Mouse (Mus musculus): Measurements from ENCODE around the gene Pdpk1.
"Not testable (repeated sequence)": the region's sequence is repeated elsewhere in the genome, so short reads cannot be mapped to it uniquely, and the experiment has no call there.

The Pdpk1 gene

GRCm38 (mm10) chr17:24113031-24113430 is 37.7 kb downstream of the Pdpk1 start:
- DNase-seq (ENCODE audit: low read depth): no peak

- DNase-seq (ENCODE audit: low read depth): no peak
Measured at GRCm38 (mm10) chr17:24111256-24111655, 39.5 kb downstream of the Pdpk1 start.

GRCm38 (mm10) chr17:24108896-24109295 is 41.8 kb downstream of the Pdpk1 start:
- no peak for DNase-seq (ENCODE audit: low read depth)

GRCm38 (mm10) chr17:24105111-24105510 is 45.6 kb downstream of the Pdpk1 start:
- no peak for DNase-seq (ENCODE audit: low read depth)

- no peak for DNase-seq (ENCODE audit: low read depth)
Measured at GRCm38 (mm10) chr17:24098354-24098753, 52.4 kb downstream of the Pdpk1 start.

- no peak for DNase-seq (ENCODE audit: low read depth)
Measured at GRCm38 (mm10) chr17:24090575-24090974, 60.1 kb downstream of the Pdpk1 start.

GRCm38 (mm10) chr17:24086399-24086798 is 64.3 kb downstream of the Pdpk1 start:
- DNase-seq (ENCODE audit: low read depth): not testable (repeated sequence)

GRCm38 (mm10) chr17:24084593-24084992 is 66.1 kb downstream of the Pdpk1 start:
- peak; percentile 23 for DNase-seq (ENCODE audit: low read depth)

GRCm38 (mm10) chr17:24077101-24077500 is 73.6 kb downstream of the Pdpk1 start:
- no peak for DNase-seq (ENCODE audit: low read depth)

GRCm38 (mm10) chr17:24072919-24073696 is 77.6 kb downstream of the Pdpk1 start, which contains the start of gene Kctd5:
TSS of gene Kctd5 (minus strand) at chr17:24073485.
- DNase-seq (ENCODE audit: low read depth): peak; percentile 98

GRCm38 (mm10) chr17:24069531-24069930 is 81.2 kb downstream of the Pdpk1 start:
- no peak for DNase-seq (ENCODE audit: low read depth)

- DNase-seq (ENCODE audit: low read depth): no peak
Measured at GRCm38 (mm10) chr17:24068271-24068670, 82.5 kb downstream of the Pdpk1 start.

GRCm38 (mm10) chr17:24062459-24063155 is 88.1 kb downstream of the Pdpk1 start:
- no peak for DNase-seq (ENCODE audit: low read depth)

- no peak for DNase-seq (ENCODE audit: low read depth)
Measured at GRCm38 (mm10) chr17:24057730-24058245, 92.9 kb downstream of the Pdpk1 start.

GRCm38 (mm10) chr17:24056636-24057625 is 93.8 kb downstream of the Pdpk1 start:
- no peak for DNase-seq (ENCODE audit: low read depth)

GRCm38 (mm10) chr17:24049008-24049407 is 101.7 kb downstream of the Pdpk1 start:
- DNase-seq (ENCODE audit: low read depth): no peak

GRCm38 (mm10) chr17:24048053-24048452 is 102.7 kb downstream of the Pdpk1 start:
- DNase-seq (ENCODE audit: low read depth): no peak

- DNase-seq (ENCODE audit: low read depth): peak; percentile 21
Measured at GRCm38 (mm10) chr17:24046026-24046425, 104.7 kb downstream of the Pdpk1 start.

GRCm38 (mm10) chr17:24045608-24046007 is 105.1 kb downstream of the Pdpk1 start:
- no peak for DNase-seq (ENCODE audit: low read depth)

GRCm38 (mm10) chr17:24044482-24044881 is 106.2 kb downstream of the Pdpk1 start:
- DNase-seq (ENCODE audit: low read depth): no peak

GRCm38 (mm10) chr17:24037844-24038243 is 112.9 kb downstream of the Pdpk1 start, which contains the start of gene Prss27:
TSS of gene Prss27 (plus strand) at chr17:24038144.
- DNase-seq (ENCODE audit: low read depth): peak; percentile 24

GRCm38 (mm10) chr17:24037360-24037759 is 113.4 kb downstream of the Pdpk1 start:
- DNase-seq (ENCODE audit: low read depth): peak; percentile 24

Measured in 416B (cell line).